Mouse (Mus musculus) T-helper 1 cell (primary cell): Measurements from ENCODE around the gene Cox6b1.

Source experiments
- in situ Hi-C: fragments of 300-600 bp; cut with MboI, MseI; formaldehyde crosslinking; loops from one replicate; pipeline ENCODE4 v1.15.1; 2025; ENCODE audit warnings: high pct_unique_total_duplicates

The Cox6b1 gene

DNA sequence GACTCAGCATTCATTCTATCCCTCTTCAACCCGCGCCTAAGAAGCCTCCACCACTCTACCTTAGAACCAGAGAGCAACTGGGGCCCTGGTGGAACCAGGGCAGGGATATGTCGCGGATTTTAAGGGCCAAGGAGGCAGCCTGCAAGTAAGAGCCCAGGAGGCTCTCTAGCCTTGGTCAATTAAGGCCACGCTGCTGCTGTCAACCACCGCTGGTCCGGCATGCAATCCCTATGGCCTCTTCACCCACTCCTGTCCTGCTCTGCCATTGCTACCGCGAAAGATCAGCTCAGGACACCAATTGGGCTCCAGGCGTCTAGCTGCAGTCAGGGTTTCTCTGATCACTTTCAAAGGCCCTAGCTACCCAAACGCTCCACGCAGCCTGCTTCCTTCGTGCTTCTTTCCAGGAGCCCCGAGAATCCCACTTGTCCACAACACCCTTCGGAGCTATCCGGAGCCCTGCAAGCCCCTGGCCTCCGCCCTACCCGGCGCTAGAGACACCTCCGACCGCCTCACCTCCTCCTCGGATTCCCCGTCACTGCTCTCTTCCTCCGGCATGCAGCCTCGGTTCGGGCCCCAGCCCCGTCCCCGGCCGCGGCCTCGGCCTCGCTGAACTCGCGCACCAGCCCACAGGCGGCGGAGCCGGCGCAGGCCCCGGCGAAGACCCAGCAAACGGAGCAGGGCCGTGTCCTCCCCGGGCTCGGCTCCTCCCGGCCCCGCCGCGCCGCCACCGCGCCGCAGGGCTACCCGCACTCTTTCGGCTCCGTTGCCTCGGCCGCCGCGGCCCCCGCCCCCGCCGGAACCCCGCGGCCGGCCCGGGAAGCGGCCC is 37.9 kb downstream of the Cox6b1 start:
- in situ Hi-C loops = no loop called here

DNA sequence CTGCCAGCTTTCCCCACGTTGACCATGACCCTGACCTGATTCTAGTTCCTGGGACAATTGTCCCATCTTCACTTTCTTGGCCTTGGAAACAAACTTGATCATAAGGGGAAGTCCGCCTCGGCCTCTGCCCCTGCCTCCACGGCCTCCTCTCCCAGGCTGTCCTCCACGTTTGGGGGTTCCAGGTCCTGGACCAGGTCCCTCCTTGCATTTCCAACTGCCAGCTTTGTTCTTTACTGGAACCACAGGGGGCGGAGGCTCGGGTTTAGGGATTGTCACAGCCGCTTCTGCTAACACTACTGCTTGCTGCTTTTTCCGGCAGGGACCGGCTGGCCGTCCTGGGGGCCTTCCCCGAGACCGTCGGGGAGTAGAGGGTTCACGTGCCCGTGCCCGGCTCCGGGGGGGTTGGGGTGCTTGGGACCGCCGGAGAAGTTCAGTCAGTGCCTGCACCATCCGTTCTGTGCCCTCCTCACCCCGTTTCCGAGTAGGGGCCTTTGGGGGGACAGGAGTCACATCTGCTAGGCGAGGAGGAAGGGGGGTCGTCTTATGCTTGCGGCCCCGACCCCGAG is 39.4 kb downstream of the Cox6b1 start:
- in situ Hi-C loops = no loop called here

DNA sequence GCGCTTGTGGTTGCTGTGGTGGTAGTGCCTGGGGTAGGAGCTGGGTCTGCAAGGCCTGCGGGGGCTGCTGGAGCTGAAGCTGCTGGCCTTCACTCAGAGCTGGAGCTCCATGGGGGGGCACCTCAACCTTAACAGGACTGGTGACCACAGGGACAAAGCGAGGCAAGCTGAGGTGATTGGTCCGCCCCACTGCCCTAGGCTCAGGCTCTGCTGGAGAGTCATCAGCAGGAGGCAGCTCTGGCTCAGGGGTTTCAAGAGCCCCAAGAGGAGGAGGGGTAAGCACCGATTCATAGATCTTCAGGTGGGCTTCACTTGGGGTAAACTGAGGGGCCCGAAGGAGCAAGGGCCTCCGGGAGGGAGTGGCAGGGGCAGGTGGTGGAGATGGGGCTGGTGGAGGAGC is 40.8 kb downstream of the Cox6b1 start:
- in situ Hi-C loops = no loop called here

DNA sequence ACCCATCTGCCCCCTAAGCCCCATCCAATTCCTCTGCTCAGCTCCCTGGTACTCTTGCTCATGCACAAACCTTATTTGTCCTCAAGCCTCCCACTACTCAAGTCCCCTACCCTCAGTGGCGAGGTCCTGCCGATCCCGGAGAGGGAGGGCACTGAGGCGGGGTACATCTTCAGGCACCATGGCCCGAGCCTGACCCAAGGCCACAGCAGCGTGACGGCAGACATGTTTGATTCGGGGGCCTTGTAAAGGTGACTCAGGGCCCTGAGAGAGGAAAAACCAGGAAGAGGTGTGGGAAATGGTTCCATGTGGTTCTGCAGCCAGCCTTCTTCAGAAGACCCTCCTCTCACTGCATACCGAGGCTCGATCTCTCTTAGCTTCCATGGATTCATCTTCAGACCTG is 41.6 kb downstream of the Cox6b1 start:
- in situ Hi-C loops = no loop called here

DNA sequence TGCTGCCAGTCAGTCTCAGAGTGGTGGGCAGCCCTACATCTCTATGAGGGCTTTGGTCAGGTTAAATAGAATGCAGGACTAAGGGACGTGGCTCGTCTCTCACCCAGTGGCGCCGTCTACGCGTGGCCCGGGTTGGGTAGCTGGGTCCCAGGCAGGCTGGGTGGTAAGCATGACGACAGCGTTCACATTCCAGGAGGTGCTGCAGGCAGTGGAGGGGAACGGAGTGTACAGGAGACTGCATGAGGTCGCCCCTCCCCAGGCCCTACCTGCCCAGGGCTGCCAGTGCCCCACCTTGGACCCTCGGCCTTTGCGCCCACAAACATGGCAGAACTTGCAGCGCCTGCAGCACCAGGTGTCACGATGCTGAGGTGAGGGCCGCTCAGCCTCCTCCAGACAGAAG is 44.4 kb downstream of the Cox6b1 start:
- in situ Hi-C loops = no loop called here

DNA sequence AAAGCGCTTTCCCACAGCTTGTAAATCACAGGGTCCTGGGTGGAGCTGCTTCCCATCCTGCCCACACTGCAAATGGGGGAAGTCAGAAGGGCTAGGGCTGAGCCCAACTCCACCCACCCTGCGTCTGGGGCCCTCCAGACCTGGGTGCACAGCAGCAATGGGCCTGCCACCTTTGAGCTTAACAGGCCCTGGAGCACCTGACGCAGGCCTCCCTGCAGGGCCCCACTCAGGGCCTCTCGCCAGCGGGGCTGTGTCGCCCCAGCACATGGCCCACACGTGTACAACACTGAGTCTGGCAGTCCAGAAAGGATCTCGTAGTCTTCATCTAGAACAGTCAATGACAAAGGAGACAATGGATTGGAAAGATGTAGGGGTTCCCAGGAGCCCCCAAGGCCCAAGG is 46.0 kb downstream of the Cox6b1 start:
- in situ Hi-C loops = no loop called here

DNA sequence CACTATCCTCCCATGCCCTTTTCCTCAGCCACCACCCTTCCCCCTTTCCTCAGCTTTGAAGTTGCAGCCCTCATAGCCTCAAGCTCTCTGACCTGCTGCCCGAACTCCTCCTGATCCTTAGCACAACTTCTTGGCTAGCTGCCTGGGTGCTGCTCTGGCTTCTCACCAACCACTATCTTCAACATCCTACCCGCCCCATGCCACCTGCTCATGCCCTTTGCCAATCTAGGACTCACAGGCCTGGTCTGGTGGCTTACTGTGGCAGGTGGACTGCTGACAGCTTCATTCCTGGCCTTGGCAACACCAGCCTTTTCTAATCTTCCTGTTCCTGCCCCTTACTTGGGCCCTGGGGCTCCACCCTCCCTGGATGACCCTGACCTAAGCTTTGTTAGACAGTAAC is 53.0 kb downstream of the Cox6b1 start:
- in situ Hi-C loops = no loop called here

DNA sequence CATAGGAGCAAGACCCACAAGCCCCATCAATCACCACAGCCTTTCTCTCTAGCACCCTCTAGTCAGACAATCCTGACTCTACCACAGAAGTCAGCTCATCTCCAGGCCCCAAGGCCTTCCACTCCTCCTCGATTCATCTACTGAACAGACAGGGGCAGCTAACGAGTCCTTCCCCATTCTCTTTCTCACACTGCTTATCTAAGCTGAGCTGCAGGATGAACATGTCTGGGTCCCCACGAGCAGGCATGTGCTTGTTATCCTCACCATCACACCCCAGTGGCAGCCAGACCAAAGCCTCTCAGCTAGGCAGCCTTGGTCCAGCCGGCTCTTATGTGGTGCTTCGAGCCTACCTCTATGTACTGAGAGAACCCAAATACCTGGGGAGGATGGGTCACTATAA is 53.6 kb downstream of the Cox6b1 start:
- in situ Hi-C loops = no loop called here

DNA sequence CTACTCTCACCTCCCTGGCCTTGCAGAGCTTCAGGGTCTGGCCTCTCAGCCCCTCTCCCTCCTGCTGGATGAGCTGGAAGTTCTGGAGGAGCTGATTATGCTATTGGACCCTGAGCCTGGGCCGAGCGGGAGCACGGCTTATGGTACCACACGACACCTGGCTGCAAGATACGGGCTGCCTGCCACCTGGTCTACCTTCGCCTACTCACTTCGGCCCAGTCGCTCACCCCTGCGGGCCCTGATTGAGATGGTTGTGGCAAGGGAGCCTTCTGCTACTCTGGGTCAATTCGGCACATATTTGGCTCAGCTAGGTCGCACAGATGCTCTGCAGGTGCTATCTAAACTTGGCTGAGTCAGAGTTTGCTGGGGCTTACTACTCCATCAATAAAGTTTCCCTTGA is 58.4 kb downstream of the Cox6b1 start:
- in situ Hi-C loops = no loop called here
